Mouse (Mus musculus) G1E (cell line): ENCODE data around the gene Me3. TPM values are rescaled to one million over a fixed set of nuclear protein-coding genes. Genes with fewer than 3 reads are reported as not detected.

Experiments used
- ATAC-seq: 2 replicates; pipeline ENCODE4 v1.8.0; 2016; ENCODE audit warnings: mild to moderate bottlenecking; ENCODE audit not compliant: insufficient number of reproducible peaks, poor library complexity, low FRiP score, severe bottlenecking; ENCODE audit errors: extremely low read depth
- DNase-seq: peaks from one replicate; pipeline ENCODE4 v3.0.0; 2012; ENCODE audit warnings: low spot score
- H3K27me3 ChIP-seq: 2 replicates; pipeline ENCODE4 v1.6.1; 2012; ENCODE audit warnings: mild to moderate bottlenecking, low read length, inconsistent platforms; ENCODE audit not compliant: insufficient read depth
- H3K36me3 ChIP-seq: replicated peaks from 2 replicates; pipeline ENCODE3; 2012; ENCODE audit warnings: mild to moderate bottlenecking, inconsistent platforms
- H3K4me1 ChIP-seq: 2 replicates; pipeline ENCODE4 v1.6.1; 2012; ENCODE audit warnings: low read depth, low read length, inconsistent platforms, mixed read lengths; ENCODE audit not compliant: insufficient read depth
- H3K4me3 ChIP-seq: 2 replicates; pipeline ENCODE4 v1.5.1; 2012; ENCODE audit warnings: low read depth, mild to moderate bottlenecking, inconsistent platforms, low read length, moderate library complexity, mixed read lengths
- H3K9me3 ChIP-seq: replicated peaks from 2 replicates; pipeline ENCODE4 v1.6.1; 2012; ENCODE audit warnings: inconsistent platforms
- CTCF ChIP-seq: IDR thresholded peaks from 2 replicates; pipeline ENCODE4 v1.5.1; 2012; ENCODE audit warnings: low read depth, low read length, inconsistent platforms, mixed read lengths
- GATA1 ChIP-seq: IDR thresholded peaks from 2 replicates; pipeline ENCODE4 v1.6.1; 2012; ENCODE audit warnings: borderline replicate concordance, low read length, inconsistent platforms, mixed read lengths
- GATA2 ChIP-seq: IDR thresholded peaks from 2 replicates; pipeline ENCODE4 v1.6.1; 2012; ENCODE audit warnings: low read depth, low read length, inconsistent platforms, borderline replicate concordance
- POLR2AphosphoS5 ChIP-seq: IDR thresholded peaks from 2 replicates; pipeline ENCODE4 v1.6.1; 2012; ENCODE audit warnings: low read depth, low read length, inconsistent platforms; ENCODE audit not compliant: insufficient replicate concordance
- TAL1 ChIP-seq: conservative IDR thresholded peaks from 2 replicates; pipeline ENCODE4 v1.6.1; 2012; ENCODE audit warnings: low read depth, low read length, inconsistent platforms, mixed read lengths
- polyA plus RNA-seq: library from polyadenylated mRNA; stranded (reverse); fragments of >175 nt; gene quantifications from 2 replicates; pipeline ENCODE4 v1.2.3, GENCODE M21; 2012
- total RNA-seq, 2 experiments: library from RNA; stranded (forward) in 1 of 2; stranded (reverse) in 1 of 2; fragments of 200-1000 nt in 1 of 2; fragments of >200 nt in 1 of 2; fragmentation: Nextera tagmentation in 1 of 2; gene quantifications; 2 replicates each; pipeline ENCODE4 v1.2.3; 2014 to 2017

The Me3 gene
- total and polyA plus RNA-seq, 3 experiments = 0.33 TPM; not detected in 2

GRCm38 (mm10) chr7:89809400-89809799 is 177.2 kb downstream of the Me3 start:
- no peak for DNase-seq
- no peak for ATAC-seq
- TF ChIP-seq CTCF (no peak), POLR2AphosphoS5 (no peak), GATA1 (no peak), TAL1 (no peak), GATA2 (no peak)
- Histone ChIP-seq H3K4me3 (no peak overlapping the region), H3K27me3 (no peaks in the 10 kb centered on the region), H3K4me1 (no peaks in the 10 kb centered on the region), H3K9me3 (no peaks in the 10 kb centered on the region), H3K36me3 (no peaks in the 10 kb centered on the region)

DNA sequence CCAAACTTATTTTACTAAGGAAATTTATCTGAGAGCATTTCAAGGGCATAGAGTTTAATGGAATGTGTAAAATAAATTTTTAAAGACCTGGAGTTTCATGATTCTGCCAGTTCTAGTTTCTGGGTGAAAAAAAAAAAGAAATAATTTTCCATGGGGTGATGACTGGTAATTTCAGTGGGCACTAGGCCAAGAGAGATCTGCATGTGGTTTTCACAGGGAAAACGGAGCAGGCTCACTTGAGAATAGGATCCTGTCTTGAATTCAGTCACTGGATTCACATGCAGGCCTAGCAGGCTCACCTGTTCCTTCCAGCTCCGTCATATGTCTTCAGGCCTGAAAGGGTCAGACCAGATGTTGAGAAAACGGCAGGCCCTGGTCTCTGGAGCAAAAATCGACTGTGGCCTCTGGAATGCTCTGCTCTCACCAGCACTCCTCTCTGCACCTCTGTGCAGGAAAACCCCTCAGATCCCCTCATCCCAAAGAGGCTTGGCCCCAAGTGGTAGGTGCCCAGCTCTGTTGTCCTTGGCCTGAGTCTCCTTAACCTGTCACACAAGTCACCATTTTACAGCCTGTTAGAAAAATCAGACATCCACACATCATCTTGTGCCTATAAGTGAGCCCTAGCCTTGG is 196.4 kb downstream of the Me3 start:
- TF ChIP-seq GATA2 = no peak
- TF ChIP-seq GATA1 = no peak
- no peak for TF ChIP-seq CTCF
- TF ChIP-seq TAL1 = no peak
- TF ChIP-seq POLR2AphosphoS5 = no peak
- no peak for DNase-seq
- H3K36me3 ChIP-seq = no peaks in the 10 kb centered on the region
- no peaks in the 10 kb centered on the region for H3K27me3 ChIP-seq
- H3K4me3 ChIP-seq = no peak overlapping the region
- ATAC-seq = no peak
- H3K9me3 ChIP-seq = no peaks in the 10 kb centered on the region
- no peaks in the 10 kb centered on the region for H3K4me1 ChIP-seq

- TF ChIP-seq GATA2 (no peak), CTCF (no peak), TAL1 (no peak), POLR2AphosphoS5 (no peak), GATA1 (no peak)
Measured at GRCm38 (mm10) chr7:89829201-89829600, 197.0 kb downstream of the Me3 start.

GRCm38 (mm10) chr7:89833521-89833920 is 201.3 kb downstream of the Me3 start:
- Histone ChIP-seq H3K36me3 (no peaks in the 10 kb centered on the region), H3K4me3 (no peak overlapping the region), H3K4me1 (no peaks in the 10 kb centered on the region), H3K27me3 (peaks cover 5% of the 10 kb centered on the region; the same call in 1 of the 2 replicates), H3K9me3 (no peaks in the 10 kb centered on the region)
- ATAC-seq = no peak
- no peak for TF ChIP-seq GATA1
- TF ChIP-seq GATA2 = no peak
- TF ChIP-seq POLR2AphosphoS5 = no peak
- no peak for TF ChIP-seq TAL1
- TF ChIP-seq CTCF = no peak
- no peak for DNase-seq

More at GRCm38 (mm10) chr7:89829201-89829600, 197.0 kb downstream of the Me3 start:
- Histone ChIP-seq H3K9me3 (no peaks in the 10 kb centered on the region), H3K36me3 (no peaks in the 10 kb centered on the region), H3K27me3 (no peaks in the 10 kb centered on the region), H3K4me3 (no peak overlapping the region), H3K4me1 (no peaks in the 10 kb centered on the region)
- ATAC-seq = no peak
- no peak for DNase-seq

DNA sequence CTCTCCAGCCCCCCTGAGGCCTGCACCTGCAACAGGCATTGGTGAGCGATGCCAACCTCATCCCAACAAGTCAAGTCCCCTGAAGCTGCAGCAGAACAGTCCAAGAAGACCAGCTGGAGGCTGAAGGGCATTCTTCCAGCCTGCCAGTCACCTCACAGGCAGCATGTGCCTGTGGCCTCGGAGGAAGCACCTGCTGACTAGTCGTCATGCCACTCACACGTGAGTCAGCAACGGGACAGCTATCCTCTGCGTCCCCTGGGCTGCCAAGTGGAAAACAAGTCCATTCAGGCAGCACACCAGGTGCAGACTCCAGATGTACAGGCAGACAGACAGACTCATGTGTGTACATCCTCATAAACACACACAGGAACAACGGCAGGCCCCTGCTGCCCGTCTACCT is 203.4 kb downstream of the Me3 start:
- no peak for DNase-seq
- no peaks in the 10 kb centered on the region for H3K9me3 ChIP-seq
- ATAC-seq = no peak
- peaks cover 5% of the 10 kb centered on the region; the same call in 1 of the 2 replicates for H3K27me3 ChIP-seq
- no peaks in the 10 kb centered on the region for H3K36me3 ChIP-seq
- TF ChIP-seq CTCF (no peak), GATA1 (no peak), TAL1 (no peak), POLR2AphosphoS5 (no peak), GATA2 (no peak)
- no peak overlapping the region for H3K4me3 ChIP-seq
- no peaks in the 10 kb centered on the region for H3K4me1 ChIP-seq

- no peak overlapping the region for H3K4me3 ChIP-seq
- peaks cover 5% of the 10 kb centered on the region; the same call in 1 of the 2 replicates for H3K27me3 ChIP-seq
- DNase-seq (no peak), ATAC-seq (no peak)
- H3K36me3 ChIP-seq = no peaks in the 10 kb centered on the region
- TF ChIP-seq CTCF = no peak
- TF ChIP-seq GATA2 = no peak
- TF ChIP-seq POLR2AphosphoS5 = no peak
- no peak for TF ChIP-seq TAL1
- TF ChIP-seq GATA1 = no peak
- no peaks in the 10 kb centered on the region for H3K9me3 ChIP-seq
- no peaks in the 10 kb centered on the region for H3K4me1 ChIP-seq
Measured at GRCm38 (mm10) chr7:89836676-89837075, 204.5 kb downstream of the Me3 start.
